Mouse (Mus musculus): ENCODE measurements around the gene 1500011B03Rik. TPM values are rescaled to one million over a fixed set of nuclear protein-coding genes. Genes with fewer than 3 reads are reported as not detected.

1500011B03Rik gene
- polyA plus RNA-seq, 1 experiment from 2014 or later, result 32.5 TPM

DNA sequence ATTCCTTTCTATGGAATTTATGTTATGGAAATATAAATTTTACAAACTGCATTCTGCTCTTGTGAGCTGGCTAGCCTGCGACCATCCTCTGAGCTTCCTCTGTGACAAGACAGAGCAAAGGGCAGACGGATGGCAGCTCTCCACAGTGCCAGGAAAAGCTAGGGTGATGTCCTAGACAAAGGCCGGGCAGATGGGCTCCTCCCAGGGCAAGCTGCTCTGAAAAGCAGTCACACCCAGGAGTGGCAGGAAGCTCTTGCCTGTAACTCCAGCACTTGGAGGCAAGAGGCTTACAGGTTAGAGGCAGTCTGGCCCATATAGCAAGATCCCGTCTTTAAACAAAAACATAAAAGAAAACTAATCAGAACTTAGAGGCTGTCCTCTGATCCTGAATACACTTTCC is 28.7 kb downstream of the 1500011B03Rik start:
- H3K36me3 ChIP-seq (replicated peaks; ENCODE audit: insufficient read depth, low read length), result peaks cover 65% of the 10 kb centered on the region
- no peak for ATAC-seq
- WGBS (ENCODE audit: insufficient replicate concordance), result 71% methylated on average over 4 of the region's 4 CpGs
- H3K9me3 ChIP-seq (ENCODE audit: low read length), result no peaks in the 10 kb centered on the region
- H3K27ac ChIP-seq (ENCODE audit: low read depth), result peak overlapping the region; percentile 61
- TF ChIP-seq CTCF (IDR thresholded peaks at IDR 0.05; ENCODE audit: low read depth) (no peak), EP300 (IDR thresholded peaks at IDR 0.05; ENCODE audit: low read depth) (no peak)
- peaks cover 20% of the 10 kb centered on the region for H3K4me1 ChIP-seq (ENCODE audit: insufficient read depth)
- H3K27me3 ChIP-seq (ENCODE audit: insufficient read depth, low read length), result no peaks in the 10 kb centered on the region
- no peak overlapping the region for H3K9ac ChIP-seq (replicated peaks)
- H3K4me3 ChIP-seq (ENCODE audit: low read depth, low read length), result no peak overlapping the region
- DNase-seq, result no peak
- H3K4me2 ChIP-seq (ENCODE audit: low read depth, low read length), result no peak overlapping the region

DNA sequence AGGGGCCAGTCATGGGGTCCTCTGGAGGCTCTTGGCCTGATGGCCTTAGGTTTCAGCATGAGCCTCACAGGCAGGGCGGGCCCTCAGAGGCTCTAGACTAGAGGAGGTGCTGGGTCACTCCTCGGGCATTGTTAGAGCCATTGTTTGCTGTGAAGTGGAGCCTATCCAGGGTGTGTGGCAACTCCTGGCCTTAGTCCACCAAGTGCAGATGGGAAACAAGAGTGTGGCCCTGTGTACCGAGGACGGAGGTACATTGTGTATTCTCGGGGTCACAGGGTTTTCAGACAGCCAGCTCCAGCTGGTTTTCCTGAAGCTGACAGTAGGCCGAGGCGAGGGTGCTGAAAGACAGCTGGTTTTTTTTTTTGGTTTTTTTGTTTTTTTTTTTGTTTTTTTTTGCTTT is 30.0 kb downstream of the 1500011B03Rik start:
- ATAC-seq (peak; percentile 69), DNase-seq (peak; percentile 60)
- Histone ChIP-seq H3K4me2 (ENCODE audit: low read depth, low read length) (no peak overlapping the region), H3K27ac (ENCODE audit: low read depth) (peak overlapping the region; percentile 49), H3K9ac (replicated peaks) (no peak overlapping the region), H3K27me3 (ENCODE audit: insufficient read depth, low read length) (no peaks in the 10 kb centered on the region), H3K9me3 (ENCODE audit: low read length) (no peaks in the 10 kb centered on the region), H3K4me3 (ENCODE audit: low read depth, low read length) (no peak overlapping the region), H3K4me1 (ENCODE audit: insufficient read depth) (peaks cover 20% of the 10 kb centered on the region), H3K36me3 (replicated peaks; ENCODE audit: insufficient read depth, low read length) (peaks cover 69% of the 10 kb centered on the region)
- 65% methylated on average over 7 of the region's 7 CpGs for whole genome bisulfite sequencing (ENCODE audit: insufficient replicate concordance)
- TF ChIP-seq CTCF (IDR thresholded peaks at IDR 0.05; ENCODE audit: low read depth) (no peak), EP300 (IDR thresholded peaks at IDR 0.05; ENCODE audit: low read depth) (peak; percentile 29; the same call in 1 of the 2 replicates)

DNA sequence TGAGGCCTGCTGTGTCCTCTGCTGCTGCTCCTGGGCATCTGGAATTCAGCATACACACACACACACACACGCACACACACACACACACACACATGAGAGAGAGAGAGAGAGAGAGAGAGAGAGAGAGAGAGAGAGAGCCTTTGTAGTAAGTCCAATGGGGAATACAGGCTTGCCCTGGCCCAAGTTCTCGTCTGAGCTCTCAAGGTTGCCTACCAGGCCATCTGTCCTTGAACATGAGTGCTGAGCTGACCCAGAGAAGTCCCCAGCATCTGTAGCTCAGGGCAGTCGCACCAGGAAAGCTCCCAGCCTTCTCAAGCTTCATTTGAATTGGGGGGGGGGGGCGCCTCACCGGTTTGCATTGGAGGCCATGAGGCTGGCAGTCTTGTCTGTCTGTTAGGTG is 38.1 kb downstream of the 1500011B03Rik start:
- ATAC-seq (no peak), DNase-seq (no peak)
- Histone ChIP-seq H3K27ac (ENCODE audit: low read depth) (peak overlapping the region; percentile 85), H3K27me3 (ENCODE audit: insufficient read depth, low read length) (no peaks in the 10 kb centered on the region), H3K4me1 (ENCODE audit: insufficient read depth) (peaks cover 38% of the 10 kb centered on the region), H3K36me3 (replicated peaks; ENCODE audit: insufficient read depth, low read length) (peaks cover 38% of the 10 kb centered on the region), H3K4me2 (ENCODE audit: low read depth, low read length) (peak overlapping the region; percentile 54), H3K9me3 (ENCODE audit: low read length) (no peaks in the 10 kb centered on the region), H3K4me3 (ENCODE audit: low read depth, low read length) (no peak overlapping the region), H3K9ac (replicated peaks) (peak overlapping the region; percentile 34)
- TF ChIP-seq EP300 (IDR thresholded peaks at IDR 0.05; ENCODE audit: low read depth), result no peak
- no peak for TF ChIP-seq CTCF (IDR thresholded peaks at IDR 0.05; ENCODE audit: low read depth)
- 37% methylated on average over 5 of the region's 5 CpGs for WGBS (ENCODE audit: insufficient replicate concordance)

DNA sequence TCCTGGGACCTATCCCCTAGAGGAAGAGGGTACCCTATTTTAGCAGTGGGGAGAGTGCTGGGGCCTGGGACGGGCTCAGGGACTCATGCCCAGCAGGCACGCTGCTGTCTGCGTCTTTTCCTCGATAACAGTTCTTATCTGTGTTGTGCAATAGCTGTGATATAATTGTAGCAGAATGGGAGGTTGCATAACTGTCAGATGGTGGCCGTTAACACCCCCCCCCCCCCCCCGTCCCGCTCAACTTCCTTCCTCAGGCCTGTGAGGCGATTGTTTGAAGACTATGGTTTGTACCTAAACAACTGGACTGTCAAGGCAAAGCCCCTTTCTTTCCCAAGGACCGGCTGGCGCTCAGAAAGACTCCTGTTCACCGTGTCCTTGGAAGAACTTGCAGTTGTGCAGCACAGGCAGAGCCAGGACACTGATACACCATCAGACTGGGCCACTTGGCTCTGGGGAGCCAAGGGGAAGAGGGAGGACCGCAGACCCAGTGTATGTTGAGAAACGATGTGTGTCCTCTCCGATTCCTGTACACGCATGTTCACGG is 38.6 kb downstream of the 1500011B03Rik start:
- Histone ChIP-seq H3K27ac (ENCODE audit: low read depth) (peak overlapping the region; percentile 85), H3K4me1 (ENCODE audit: insufficient read depth) (peaks cover 40% of the 10 kb centered on the region), H3K9me3 (ENCODE audit: low read length) (no peaks in the 10 kb centered on the region), H3K4me2 (ENCODE audit: low read depth, low read length) (peak overlapping the region; percentile 54), H3K36me3 (replicated peaks; ENCODE audit: insufficient read depth, low read length) (peaks cover 38% of the 10 kb centered on the region), H3K27me3 (ENCODE audit: insufficient read depth, low read length) (no peaks in the 10 kb centered on the region), H3K4me3 (ENCODE audit: low read depth, low read length) (no peak overlapping the region), H3K9ac (replicated peaks) (peak overlapping the region; percentile 34)
- DNase-seq, result peak; percentile 70
- WGBS (ENCODE audit: insufficient replicate concordance), result 9% methylated on average over 16 of the region's 16 CpGs
- TF ChIP-seq EP300 (IDR thresholded peaks at IDR 0.05; ENCODE audit: low read depth), result peak; percentile 94
- no peak for TF ChIP-seq CTCF (IDR thresholded peaks at IDR 0.05; ENCODE audit: low read depth)
- peak; percentile 77 for ATAC-seq

DNA sequence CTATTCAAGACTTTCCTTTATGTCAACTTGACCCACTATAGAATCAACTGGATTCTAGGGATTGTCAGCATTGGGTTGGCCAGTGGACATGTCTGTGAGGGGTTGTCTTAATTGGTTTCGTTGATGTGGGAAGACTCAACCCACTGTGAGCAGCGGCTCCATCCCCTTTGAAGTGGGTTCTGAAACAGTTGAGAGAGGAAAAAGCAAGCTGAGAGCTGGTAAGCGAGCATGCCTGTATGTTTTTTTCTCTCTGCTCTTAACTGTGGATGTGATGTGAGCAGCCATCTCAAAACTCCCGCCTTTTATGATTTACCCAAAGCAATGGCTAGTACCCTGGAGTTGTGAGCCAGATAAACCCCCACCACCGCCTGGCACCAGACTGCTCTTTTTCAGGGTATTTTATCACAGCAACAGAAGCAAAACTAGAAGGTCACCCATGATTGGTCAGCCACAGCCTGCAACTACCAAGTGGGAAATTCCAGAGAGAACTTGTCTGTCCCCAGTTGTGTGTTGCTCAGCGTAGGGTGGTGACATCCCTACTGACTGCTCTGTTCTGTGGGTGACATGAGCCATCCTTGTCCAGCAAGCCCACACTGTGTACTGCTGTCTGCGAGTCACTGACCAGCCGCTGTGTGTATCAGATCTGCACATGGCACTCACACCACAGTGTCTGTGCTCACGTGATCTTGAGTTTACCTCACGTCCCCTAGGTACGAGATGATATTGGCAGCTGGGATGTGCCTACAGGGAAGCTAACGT is 39.7 kb downstream of the 1500011B03Rik start:
- H3K4me2 ChIP-seq (ENCODE audit: low read depth, low read length), result peak overlapping the region; percentile 54; the same call in 1 of the 2 replicates
- H3K4me1 ChIP-seq (ENCODE audit: insufficient read depth), result peaks cover 44% of the 10 kb centered on the region

DNA sequence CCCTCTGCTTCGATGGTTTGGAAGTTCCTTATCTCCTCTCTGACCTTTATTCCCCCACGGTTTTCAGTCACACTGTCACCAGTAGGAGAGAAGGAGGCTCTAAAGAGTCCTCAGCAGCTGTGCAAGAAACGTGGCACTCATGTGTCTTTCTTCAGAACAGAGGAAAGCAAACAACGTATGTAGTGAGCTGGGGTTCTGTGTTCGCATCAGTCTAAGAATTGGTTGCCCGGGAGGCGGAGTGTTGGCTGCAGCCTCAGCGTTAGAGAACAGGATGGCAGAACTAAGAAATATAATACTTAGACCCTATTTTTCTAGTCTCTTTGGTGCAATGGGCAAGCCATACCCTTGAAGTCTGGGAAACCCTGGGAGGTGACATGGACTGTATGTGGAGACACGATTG is 40.3 kb downstream of the 1500011B03Rik start:
- peaks cover 45% of the 10 kb centered on the region for H3K4me1 ChIP-seq (ENCODE audit: insufficient read depth)
- TF ChIP-seq EP300 (IDR thresholded peaks at IDR 0.05; ENCODE audit: low read depth), result no peak
- no peak for TF ChIP-seq CTCF (IDR thresholded peaks at IDR 0.05; ENCODE audit: low read depth)
- 44% methylated on average over 9 of the region's 9 CpGs for WGBS (ENCODE audit: insufficient replicate concordance)
- H3K27ac ChIP-seq (ENCODE audit: low read depth), result 0 out of 2 replicates have a peak overlapping the region, but pooled peaks have one; percentile 85
- peaks cover 21% of the 10 kb centered on the region for H3K36me3 ChIP-seq (replicated peaks; ENCODE audit: insufficient read depth, low read length)
- H3K4me2 ChIP-seq (ENCODE audit: low read depth, low read length), result no peak overlapping the region
- DNase-seq (no peak), ATAC-seq (no peak)
- no peaks in the 10 kb centered on the region for H3K27me3 ChIP-seq (ENCODE audit: insufficient read depth, low read length)
- H3K9me3 ChIP-seq (ENCODE audit: low read length), result no peaks in the 10 kb centered on the region
- H3K9ac ChIP-seq (replicated peaks), result no peak overlapping the region
- H3K4me3 ChIP-seq (ENCODE audit: low read depth, low read length), result no peak overlapping the region

More for the DNA sequence above, 39.7 kb downstream of the 1500011B03Rik start:
- ATAC-seq (peak; percentile 25), DNase-seq (no peak)
- H3K4me3 ChIP-seq (ENCODE audit: low read depth, low read length), result no peak overlapping the region
- TF ChIP-seq CTCF (IDR thresholded peaks at IDR 0.05; ENCODE audit: low read depth) (no peak), EP300 (IDR thresholded peaks at IDR 0.05; ENCODE audit: low read depth) (no peak)
- no peaks in the 10 kb centered on the region for H3K27me3 ChIP-seq (ENCODE audit: insufficient read depth, low read length)
- peak overlapping the region; percentile 85 for H3K27ac ChIP-seq (ENCODE audit: low read depth)
- 42% methylated on average over 12 of the region's 12 CpGs for WGBS (ENCODE audit: insufficient replicate concordance)
- no peak overlapping the region for H3K9ac ChIP-seq (replicated peaks)
- no peaks in the 10 kb centered on the region for H3K9me3 ChIP-seq (ENCODE audit: low read length)
- peaks cover 26% of the 10 kb centered on the region for H3K36me3 ChIP-seq (replicated peaks; ENCODE audit: insufficient read depth, low read length)

All from liver, postnatal 0 days (tissue).